In the genomic region with DNA sequence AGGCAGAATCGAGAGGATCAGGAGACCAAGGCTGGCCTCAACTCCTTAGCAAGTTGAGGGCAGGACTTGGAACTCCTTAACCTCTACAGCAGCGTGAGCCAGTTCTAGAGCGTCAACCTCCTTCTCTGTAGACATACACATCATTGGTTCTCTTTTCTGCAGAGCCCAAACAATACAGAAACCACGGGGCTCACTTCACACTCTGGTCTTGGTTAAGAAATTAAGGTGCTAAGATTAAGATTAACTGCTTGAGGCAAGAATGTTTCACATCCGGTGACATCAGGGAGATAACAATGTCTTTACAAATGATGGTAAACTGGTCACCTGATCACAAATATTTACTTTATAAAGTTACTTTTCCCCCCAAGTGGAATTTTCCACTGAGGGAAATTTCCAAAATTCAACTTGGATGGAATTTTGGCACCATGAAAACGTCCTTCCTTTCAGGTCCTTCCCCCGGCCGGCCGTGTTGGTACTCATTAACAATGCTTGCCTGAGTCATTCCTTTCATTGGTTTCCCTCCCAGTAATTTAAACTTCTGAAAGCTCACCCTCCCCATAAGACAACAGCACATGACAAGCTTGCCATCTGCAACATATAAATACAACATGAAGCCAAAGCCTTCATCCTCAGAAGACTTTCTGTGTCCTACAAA, we compare ENCODE assay signal across 21 mouse cellular contexts.
DNase-seq lines count a peak whose midpoint lies in the region; TF ChIP-seq lines count a peak whose summit lies in the region.
"Had no signal": no experiment of that assay in that cellular context is flagged by ENCODE, and none has a peak within 500 bp of the region (broad histone marks: within the 10 kb centered on the region; RNA-seq: fewer than 3 reads in every experiment).

No protein-coding gene starts in this region.

- peak overlapping the region; percentile 54 for H3K27ac ChIP-seq in gastrocnemius, adult 2 months
- peak overlapping the region; percentile 48 for H3K27ac ChIP-seq in brown adipose tissue, adult 24 weeks (replicated peaks; ENCODE audit: low read depth, low read length)
- H3K27ac ChIP-seq: forebrain, embryonic 13.5 days; limb, embryonic 12.5 days; liver, embryonic 12.5 days; midbrain, embryonic 15.5 days; neural tube, embryonic 15.5 days; stomach, embryonic 15.5 days had no signal

- H3K4me3 ChIP-seq in gastrocnemius, adult 2 months: no peak overlapping the region
- H3K4me3 ChIP-seq in brown adipose tissue, adult 24 weeks (ENCODE audit: insufficient read depth, low read depth, low read length): no peak overlapping the region
- H3K4me3 ChIP-seq: embryonic facial prominence, embryonic 10.5 days; forebrain, embryonic 13.5 days; limb, embryonic 12.5 days; liver, embryonic 12.5 days; midbrain, embryonic 15.5 days; myocyte; neural tube, embryonic 15.5 days; stomach, embryonic 15.5 days had no signal

- H3K4me1 ChIP-seq in brown adipose tissue, adult 24 weeks (ENCODE audit: control insufficient read depth, insufficient read depth, insufficient read length, low read length): peaks cover 28% of the 10 kb centered on the region
- H3K4me1 ChIP-seq: neural tube, embryonic 15.5 days had no signal

- DNase-seq in gastrocnemius, adult 2 months: no peak
- no peak for DNase-seq in gastrocnemius, postnatal 36 days
- peak; percentile 51 for DNase-seq in CD4-positive helper T cell, adult 2 months (ENCODE audit: low read depth, low spot score)
- DNase-seq in kidney, postnatal 25 days: peak; percentile 64 to 74
- no peak for DNase-seq in thymus, postnatal 4 days
- DNase-seq in cerebellum, adult 11-12 months: no peak
- DNase-seq in right cerebral cortex, adult 18-20 months: no peak
- DNase-seq: adrenal gland, adult 8-10 months; cerebellum, adult 18-20 months; heart, postnatal 36 days; lung, adult 2 months; thymus, adult 18-20 months had no signal

- no peak for TF ChIP-seq CTCF in gastrocnemius, adult 2 months (IDR thresholded peaks at IDR 0.05)

- intact Hi-C loops in gastrocnemius, adult 2 months (cut with DNase I): no loop called here
- intact Hi-C loops in gastrocnemius, postnatal 36 days (cut with DNase I): no loop called here

Comparison
In these comparisons a context has a peak if more than half of its experiments do, and no peak if none do; other contexts are left out.
1. DNase-seq: peak in CD4-positive helper T cell, adult 2 months (single experiment) and kidney, postnatal 25 days (2 of 2); none in gastrocnemius, adult 2 months (single experiment), gastrocnemius, postnatal 36 days (0 of 2), thymus, postnatal 4 days (single experiment), cerebellum, adult 11-12 months (single experiment) and right cerebral cortex, adult 18-20 months (single experiment).